Mouse (Mus musculus) forebrain, postnatal 0 days (tissue): ENCODE results near the gene Ms4a4a. TPM values are rescaled to one million over a fixed set of nuclear protein-coding genes. Genes with fewer than 3 reads are reported as not detected.

Experiments
- ATAC-seq: fragments of 200-750 bp; cut with Nextera tagmentation; 2 replicates; pipeline ENCODE4 v1.8.0; 2017; ENCODE audit warnings: mild to moderate bottlenecking, moderate library complexity
- DNase-seq: peaks from one replicate; pipeline ENCODE4 v3.0.0-alpha.2; 2015
- H3K27ac ChIP-seq: fragments of 300-500 bp; sonication (generic); 2 replicates; pipeline ENCODE4 v1.5.1; 2014; ENCODE audit warnings: low read depth, mild to moderate bottlenecking, antibody characterized with exemption, low read length, moderate library complexity, mixed read lengths
- H3K27me3 ChIP-seq: fragments of 300-500 bp; sonication (generic); 2 replicates; pipeline ENCODE4 v1.6.1; 2014; ENCODE audit warnings: mild to moderate bottlenecking, low read length, mixed read lengths; ENCODE audit not compliant: insufficient read depth
- H3K36me3 ChIP-seq: fragments of 300-500 bp; sonication (generic); 2 replicates; pipeline ENCODE4 v1.6.1; 2014; ENCODE audit warnings: mild to moderate bottlenecking, moderate library complexity; ENCODE audit not compliant: insufficient read depth
- H3K4me1 ChIP-seq: fragments of 300-500 bp; sonication (generic); 2 replicates; pipeline ENCODE4 v1.6.1; 2014; ENCODE audit warnings: antibody characterized with exemption; ENCODE audit not compliant: insufficient read depth
- H3K4me2 ChIP-seq: fragments of 300-500 bp; sonication (generic); 2 replicates; pipeline ENCODE4 v1.6.1; 2014; ENCODE audit warnings: low read depth, mild to moderate bottlenecking, moderate library complexity
- H3K4me3 ChIP-seq: fragments of 300-500 bp; sonication (generic); 2 replicates; pipeline ENCODE4 v1.5.1; 2014; ENCODE audit warnings: low read depth, low read length, mixed read lengths
- H3K9ac ChIP-seq: fragments of 300-500 bp; sonication (generic); 2 replicates; pipeline ENCODE4 v1.6.1; 2014; ENCODE audit warnings: mild to moderate bottlenecking
- H3K9me3 ChIP-seq: fragments of 300-500 bp; sonication (generic); 2 replicates; pipeline ENCODE4 v1.6.1; 2016; ENCODE audit warnings: low read length
- CTCF ChIP-seq: sonication (generic); IDR thresholded peaks from 2 replicates; pipeline ENCODE4 v1.5.1; 2016; ENCODE audit warnings: antibody characterized with exemption, control low read depth, low read depth
- WGBS: fragments of 180-500 bp; shearing (Covaris S2); extraction: QIAGEN DNeasy Blood & Tissue Kit; methylation state at CpG from one replicate; pipeline ENCODE4 v1.1.7; 2014; 5-methylcytosine and 5-hydroxymethylcytosine counted together
- polyA plus RNA-seq: library from polyadenylated mRNA; unstranded; fragments of >200 nt; fragmentation: Nextera tagmentation; extraction: Ambion mirVana; gene quantifications from 2 replicates; pipeline ENCODE4 v1.2.1, GENCODE M21; 2015
- total RNA-seq: library from RNA; depleted of rRNA; stranded (reverse); fragments of >200 nt; gene quantifications from 2 replicates; pipeline ENCODE4 v1.2.3, GENCODE M21; 2014; rRNA removed

The Ms4a4a gene
- total and polyA plus RNA-seq, 2 experiments from 2014 or later = 2.9 TPM; not detected in 1

DNA sequence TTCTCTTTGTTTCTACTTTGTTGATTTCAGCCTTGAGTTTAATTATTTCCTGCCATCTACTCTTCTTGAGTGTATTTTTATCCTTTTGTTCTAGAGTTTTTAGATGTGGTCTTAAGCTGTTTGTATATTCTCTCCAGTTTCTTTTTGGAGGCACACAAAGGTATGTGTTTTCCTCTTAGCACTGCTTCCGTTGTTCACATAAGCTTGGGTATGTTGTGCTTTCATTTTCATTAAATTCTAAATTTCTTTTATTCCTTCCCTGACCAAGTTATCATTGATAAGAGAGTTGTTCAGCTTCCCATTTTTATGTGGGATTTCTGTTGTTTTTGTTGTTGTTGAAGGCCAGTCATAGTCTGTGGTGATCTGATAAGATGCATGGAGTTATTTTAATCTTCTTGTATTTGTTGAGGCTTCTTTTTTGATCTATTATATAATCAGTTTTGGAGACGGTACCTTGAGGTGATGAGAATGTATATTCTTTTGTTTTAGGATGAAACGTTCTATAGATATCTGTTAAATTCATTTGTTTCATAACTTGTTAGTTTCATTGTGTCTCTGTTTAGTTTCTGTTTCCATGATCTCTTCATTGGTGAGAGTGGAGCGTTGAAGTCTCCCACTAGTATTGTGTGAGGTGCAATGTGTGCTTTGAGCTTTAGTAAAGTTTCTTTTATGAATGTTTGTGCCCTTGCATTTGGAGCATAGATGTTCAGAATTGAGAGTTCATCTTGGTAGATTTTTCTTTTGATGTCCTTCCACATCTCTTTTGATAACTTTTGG is 59.9 kb downstream of the Ms4a4a start:
- Histone ChIP-seq H3K4me1 (no peaks in the 10 kb centered on the region), H3K4me2 (no peak overlapping the region), H3K4me3 (no peak overlapping the region), H3K9ac (no peak overlapping the region), H3K27me3 (no peaks in the 10 kb centered on the region), H3K9me3 (no peaks in the 10 kb centered on the region), H3K27ac (no peak overlapping the region), H3K36me3 (no peaks in the 10 kb centered on the region)
- DNase-seq (no peak), ATAC-seq (no peak)
- WGBS = 90% methylated on average over 4 of the region's 4 CpGs
- no peak for TF ChIP-seq CTCF

Other genes starting within 250 kb of the Ms4a4a start
- gene 1700017D01Rik, start 244.6 kb upstream of the Ms4a4a start, total RNA-seq = not detected in 2 replicates
- not detected in 2 replicates for gene 1700017D01Rik, start 244.6 kb upstream of the Ms4a4a start, polyA plus RNA-seq
- not detected in 2 replicates for gene 1700025F22Rik, start 210.2 kb upstream of the Ms4a4a start, total RNA-seq
- not detected in 2 replicates for gene 1700025F22Rik, start 210.2 kb upstream of the Ms4a4a start, polyA plus RNA-seq
- not detected in 2 replicates for gene Ms4a13, start 178.8 kb upstream of the Ms4a4a start, total RNA-seq
- gene Ms4a13, start 178.8 kb upstream of the Ms4a4a start, polyA plus RNA-seq = not detected in 2 replicates
- gene Ms4a12, start 143.1 kb upstream of the Ms4a4a start, total RNA-seq = not detected in 2 replicates
- gene Ms4a12, start 143.1 kb upstream of the Ms4a4a start, polyA plus RNA-seq = not detected in 2 replicates
- 0.14 TPM in 1 of 2 replicates, not detected in the other for gene Ms4a1, start 109.3 kb upstream of the Ms4a4a start, total RNA-seq
- gene Ms4a1, start 109.3 kb upstream of the Ms4a4a start, polyA plus RNA-seq = 0.05 TPM in 1 of 2 replicates, not detected in the other
- not detected in 2 replicates for gene Ms4a5, start 91.7 kb upstream of the Ms4a4a start, total RNA-seq
- not detected in 2 replicates for gene Ms4a5, start 91.7 kb upstream of the Ms4a4a start, polyA plus RNA-seq
- gene Ms4a14, start 61.1 kb upstream of the Ms4a4a start, total RNA-seq = not detected in 2 replicates
- 0.08 TPM in 1 of 2 replicates, not detected in the other for gene Ms4a14, start 61.1 kb upstream of the Ms4a4a start, polyA plus RNA-seq
- 0.77 and 1.1 TPM in 2 replicates for gene Ms4a7, start 39.4 kb upstream of the Ms4a4a start, total RNA-seq
- 3.3 and 4.0 TPM in 2 replicates for gene Ms4a7, start 39.4 kb upstream of the Ms4a4a start, polyA plus RNA-seq
- not detected in 2 replicates for gene Ms4a4c, start 29.2 kb downstream of the Ms4a4a start, total RNA-seq
- 0.16 TPM in 1 of 2 replicates, not detected in the other for gene Ms4a4c, start 29.2 kb downstream of the Ms4a4a start, polyA plus RNA-seq
- gene Ms4a4b, start 68.0 kb downstream of the Ms4a4a start, total RNA-seq = not detected in 2 replicates
- gene Ms4a4b, start 68.0 kb downstream of the Ms4a4a start, polyA plus RNA-seq = not detected in 2 replicates
- gene Ms4a6c, start 93.8 kb downstream of the Ms4a4a start, total RNA-seq = 2.5 and 5.9 TPM in 2 replicates
- gene Ms4a6c, start 93.8 kb downstream of the Ms4a4a start, polyA plus RNA-seq = 2.5 and 3.0 TPM in 2 replicates
- gene Gm8369, start 110.4 kb downstream of the Ms4a4a start, total RNA-seq = 0.15 TPM in 1 of 2 replicates, not detected in the other
- gene Gm8369, start 110.4 kb downstream of the Ms4a4a start, polyA plus RNA-seq = 0.54 and 0.73 TPM in 2 replicates
- gene Ms4a6b, start 141.0 kb downstream of the Ms4a4a start, total RNA-seq = 2.2 and 5.9 TPM in 2 replicates
- gene Ms4a6b, start 141.0 kb downstream of the Ms4a4a start, polyA plus RNA-seq = 2.0 and 3.3 TPM in 2 replicates
- not detected in 2 replicates for gene Ms4a4d, start 161.3 kb downstream of the Ms4a4a start, total RNA-seq
- gene Ms4a4d, start 161.3 kb downstream of the Ms4a4a start, polyA plus RNA-seq = not detected in 2 replicates
- 2.4 and 2.5 TPM in 2 replicates for gene Ms4a6d, start 229.3 kb downstream of the Ms4a4a start, total RNA-seq
- gene Ms4a6d, start 229.3 kb downstream of the Ms4a4a start, polyA plus RNA-seq = 2.8 TPM in 2 replicates
- gene Ms4a2, start 248.2 kb downstream of the Ms4a4a start, total RNA-seq = not detected in 2 replicates
- not detected in 2 replicates for gene Ms4a2, start 248.2 kb downstream of the Ms4a4a start, polyA plus RNA-seq